Mouse (Mus musculus) Muller cell, postnatal 12 days (primary cell): ENCODE measurements at regions not wholly inside any gene's neighbourhood (a gene's known extent, or its start where the extent isn't known, plus 50 kb on each side); places are given as distances from the start of the nearest gene placed in this dataset.
A peak's percentile ranks its signal among the peaks of the same experiment; 100 is the strongest.

Source experiments
- DNase-seq: peaks from one replicate; pipeline ENCODE4 v3.0.0-alpha.2; 2015; ENCODE audit errors: inconsistent ontology term

DNA sequence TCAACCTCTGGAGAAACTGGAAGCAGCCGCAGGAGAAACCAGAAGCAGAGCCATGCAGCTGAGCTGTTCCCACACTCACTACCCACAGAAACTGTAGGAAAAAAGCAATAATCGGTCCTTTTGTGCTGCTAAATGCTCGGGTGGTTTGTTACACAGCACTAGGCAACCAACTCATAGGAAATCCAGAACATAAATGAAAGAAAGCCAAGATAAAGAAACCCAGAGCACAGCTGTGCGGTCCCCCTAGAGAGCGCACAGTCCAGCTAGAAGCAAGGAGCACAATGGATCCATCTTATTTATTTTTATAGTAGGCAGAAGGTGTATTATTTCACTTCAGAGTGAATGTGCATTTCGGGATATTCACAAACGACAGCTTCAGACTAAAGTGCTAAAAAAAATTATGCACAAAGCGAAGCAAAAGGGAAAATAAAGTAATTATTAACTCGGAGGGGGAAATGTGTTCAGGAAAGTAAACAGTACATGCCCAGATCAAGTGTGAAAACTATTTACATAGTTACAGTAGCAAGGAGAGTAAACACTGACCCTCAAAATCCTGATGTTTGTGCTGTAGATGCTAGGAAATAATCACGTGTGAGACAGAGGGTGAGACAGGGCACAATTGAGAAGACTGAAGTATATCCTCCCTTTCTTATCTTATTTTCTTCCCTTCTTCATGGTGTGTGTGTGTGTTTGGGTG lies 204.4 kb upstream of the Noct start:
- no peak for DNase-seq

DNA sequence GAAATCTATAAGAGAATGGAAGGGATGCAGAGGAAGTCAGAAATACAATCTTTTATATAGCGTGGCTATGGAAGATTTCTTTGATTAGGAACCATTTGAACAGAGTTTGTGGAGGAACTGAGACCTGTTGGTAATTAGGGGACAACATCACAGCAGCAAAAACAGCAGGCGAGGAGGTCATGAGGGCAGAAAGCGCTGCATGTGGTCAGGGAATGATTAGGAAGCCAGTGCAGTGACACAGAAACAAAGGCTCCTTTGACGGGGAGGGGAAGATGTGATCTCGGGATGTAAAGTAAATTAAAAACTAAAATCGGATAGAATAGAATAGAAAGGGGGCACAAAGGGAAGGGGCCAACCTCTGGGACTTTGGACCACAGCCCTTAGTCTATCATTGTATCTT lies 199.6 kb upstream of the Noct start:
- no peak for DNase-seq

- peak; percentile 30 for DNase-seq
These were observed 192.4 kb upstream of the Noct start for GRCm38 (mm10) chr3:51031821-51032220.

GRCm38 (mm10) chr3:51033292-51033691 lies 191.0 kb upstream of the Noct start:
- DNase-seq, result no peak

- DNase-seq, result no peak
These were observed 187.4 kb upstream of the Noct start for GRCm38 (mm10) chr3:51036700-51037306.

GRCm38 (mm10) chr3:51042223-51042846 lies 181.9 kb upstream of the Noct start:
- DNase-seq, result peak; percentile 29

GRCm38 (mm10) chr3:51048739-51049138 lies 175.5 kb upstream of the Noct start:
- no peak for DNase-seq

DNA sequence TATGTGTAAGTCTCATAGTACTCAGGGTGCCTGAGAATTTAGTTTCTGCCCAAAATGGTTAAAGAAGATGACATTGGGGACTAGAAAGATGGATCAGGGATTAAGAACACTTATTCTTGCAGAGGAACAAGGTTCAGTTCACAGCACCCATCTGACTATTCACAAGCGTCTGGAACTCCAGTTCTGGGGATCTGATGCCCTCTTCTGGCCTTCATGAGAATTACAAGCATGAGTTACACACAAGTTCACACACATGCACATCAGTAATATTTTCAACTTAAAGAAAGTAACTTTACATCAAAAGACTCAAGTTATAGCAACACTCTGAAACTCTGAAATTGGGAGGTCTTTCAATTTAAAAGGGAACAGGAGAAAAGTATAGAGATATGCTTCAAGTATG lies 174.1 kb upstream of the Noct start:
- DNase-seq, result no peak

GRCm38 (mm10) chr3:51055004-51055403 lies 169.2 kb upstream of the Noct start:
- DNase-seq, result no peak

DNA sequence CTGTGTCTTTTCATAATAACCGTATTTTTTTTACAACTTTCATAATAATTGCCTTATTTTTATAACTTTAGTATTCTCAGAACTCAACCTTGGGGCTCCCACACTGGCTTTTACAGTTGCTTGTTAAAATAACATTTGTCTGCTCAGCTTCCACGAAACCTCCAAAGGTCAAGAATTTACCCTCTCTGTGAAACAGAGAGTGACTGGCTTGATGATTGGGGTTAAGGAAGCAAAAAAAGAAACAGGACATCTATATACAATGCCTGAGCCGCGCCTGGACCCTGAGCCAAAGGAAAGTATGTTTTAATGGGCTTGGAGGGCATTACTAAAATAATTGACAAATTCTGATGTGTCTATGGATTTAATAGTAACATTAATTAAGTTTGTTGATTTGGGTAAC lies 160.0 kb upstream of the Noct start:
- peak; percentile 67 for DNase-seq

DNA sequence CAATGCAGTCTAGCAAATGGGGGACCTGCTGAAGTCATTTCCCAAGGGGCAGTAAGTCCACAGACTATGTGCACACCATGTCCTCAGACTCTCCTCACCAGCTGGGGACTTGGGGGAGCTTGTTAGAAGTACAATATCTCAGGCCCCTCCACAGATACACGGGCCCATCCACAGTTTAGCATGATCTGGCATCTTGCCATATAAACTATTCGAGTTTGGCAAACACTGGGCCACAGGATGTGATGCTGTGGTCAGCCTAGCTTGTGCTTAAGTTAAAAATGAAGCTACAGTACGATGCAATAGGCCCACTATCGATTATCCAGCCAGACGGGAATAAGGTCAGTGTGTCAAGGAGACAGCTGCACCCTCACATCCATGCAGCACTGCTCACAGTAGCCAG lies 157.9 kb upstream of the Noct start:
- DNase-seq, result no peak

GRCm38 (mm10) chr3:51072417-51072816 lies 151.8 kb upstream of the Noct start:
- DNase-seq, result no peak

DNA sequence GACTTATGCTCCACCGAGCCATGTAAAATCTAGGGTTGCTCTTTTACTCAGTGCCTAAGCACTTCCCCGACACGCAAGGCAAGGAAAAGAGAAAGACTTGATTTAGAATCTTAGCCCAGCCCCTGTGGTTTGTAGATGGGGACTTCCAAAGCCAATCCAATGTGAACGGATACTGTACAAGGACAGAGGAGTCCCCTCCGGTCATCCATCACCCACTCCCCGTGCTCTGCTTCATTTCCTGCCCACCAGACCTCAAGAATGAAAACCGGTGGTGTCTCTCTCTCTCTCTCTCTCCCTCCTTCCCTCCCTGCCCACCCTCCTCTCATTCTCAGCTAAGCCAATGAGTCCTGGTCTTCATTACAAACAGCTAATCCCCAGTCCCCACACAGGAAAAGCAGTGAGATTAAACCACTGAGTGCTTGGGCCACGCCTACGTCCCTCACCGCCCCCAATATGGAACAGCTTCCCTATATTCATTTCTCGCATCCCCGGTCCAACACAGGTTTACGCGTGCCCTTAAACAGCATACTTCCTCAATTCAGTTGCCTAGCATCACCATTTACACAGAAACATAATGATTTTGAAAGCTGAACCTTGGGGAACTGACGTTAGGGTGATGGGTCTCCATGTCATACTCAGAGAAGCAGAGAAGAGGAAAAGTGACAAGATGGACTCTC lies 151.1 kb upstream of the Noct start:
- DNase-seq, result no peak

GRCm38 (mm10) chr3:51073743-51074319 lies 150.4 kb upstream of the Noct start:
- DNase-seq, result peak; percentile 73

DNA sequence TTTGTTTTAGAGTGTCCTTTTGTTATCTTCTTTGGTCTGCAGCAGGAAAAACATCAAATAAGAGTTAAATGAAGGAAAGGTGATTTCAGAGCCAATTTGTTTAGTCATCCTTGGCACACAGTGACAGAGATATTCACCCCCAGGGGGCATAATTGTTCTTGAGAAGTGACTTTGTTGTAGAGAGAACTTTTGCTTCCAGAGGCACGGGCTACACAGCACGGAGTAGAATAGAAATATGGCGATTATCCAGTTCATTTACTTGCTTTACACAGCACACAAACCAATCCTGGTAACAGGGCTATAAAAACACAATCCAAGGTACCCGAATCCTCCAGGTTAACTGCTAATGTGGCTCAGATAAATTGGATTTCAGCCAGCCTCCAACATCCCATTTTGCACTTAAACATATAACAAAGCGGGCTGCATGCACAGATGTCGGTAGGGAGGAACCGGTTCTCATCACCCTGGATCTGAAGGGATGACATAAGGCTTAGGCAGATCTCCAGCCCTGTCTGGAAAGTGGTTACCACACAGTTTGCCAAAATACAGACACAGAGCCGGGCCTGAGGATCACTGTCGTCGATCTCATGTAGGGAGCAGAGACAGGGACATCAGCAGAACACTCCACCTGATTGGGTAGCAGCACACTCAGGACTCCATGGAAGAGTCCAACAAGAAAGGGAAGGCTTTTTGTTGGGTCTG lies 148.9 kb upstream of the Noct start:
- peak; percentile 44 for DNase-seq

GRCm38 (mm10) chr3:51078459-51078858 lies 145.8 kb upstream of the Noct start:
- DNase-seq, result no peak

- DNase-seq, result no peak
These were observed 143.8 kb upstream of the Noct start for GRCm38 (mm10) chr3:51080415-51080814.

DNA sequence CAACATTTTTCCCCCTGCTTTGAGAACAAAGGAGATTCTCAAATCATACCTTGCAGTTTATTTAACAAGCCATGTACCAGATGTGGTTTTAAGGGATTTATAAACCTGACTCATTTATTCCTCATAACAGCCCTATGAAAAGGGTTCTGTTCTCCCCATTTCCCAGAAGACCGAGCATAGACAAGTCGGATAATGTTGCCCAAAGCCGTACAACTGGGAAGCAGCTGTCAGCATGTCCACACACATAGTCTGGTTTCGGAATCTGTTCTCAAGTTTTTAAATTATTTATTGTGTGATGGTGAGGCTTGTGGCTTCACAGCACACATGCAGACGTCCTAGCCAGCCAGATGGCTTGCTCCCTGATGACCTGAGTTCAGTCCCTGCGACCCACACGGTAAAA lies 143.4 kb upstream of the Noct start:
- no peak for DNase-seq

GRCm38 (mm10) chr3:51082831-51083575 lies 141.2 kb upstream of the Noct start:
- DNase-seq, result peak; percentile 40

GRCm38 (mm10) chr3:51083583-51083982 lies 140.7 kb upstream of the Noct start:
- peak; percentile 53 for DNase-seq

GRCm38 (mm10) chr3:51086441-51086849 lies 137.8 kb upstream of the Noct start:
- DNase-seq, result no peak
